Mouse (Mus musculus) E14TG2a.4 (cell line): Measurements from ENCODE around the gene Lamp1.

ENCODE experiments used
- H3K27me3 ChIP-seq: 2 replicates; pipeline ENCODE4 v1.6.1; 2014; ENCODE audit warnings: low read length, control low read depth; ENCODE audit not compliant: insufficient read depth
- H3K36me3 ChIP-seq: 2 replicates; pipeline ENCODE4 v1.6.1; 2014; ENCODE audit warnings: low read length, control low read depth; ENCODE audit not compliant: insufficient read depth
- H3K4me1 ChIP-seq: replicated peaks from 2 replicates; pipeline ENCODE4 v1.6.1; 2014; ENCODE audit warnings: low read depth, low read length, control low read depth
- H3K4me3 ChIP-seq: replicated peaks from 2 replicates; pipeline ENCODE4 v1.5.1; 2014; ENCODE audit warnings: mild to moderate bottlenecking, low read length
- H3K9me3 ChIP-seq: 2 replicates; pipeline ENCODE4 v1.6.1; 2014; ENCODE audit warnings: low read length, control low read depth
- CTCF ChIP-seq: conservative IDR thresholded peaks from 2 replicates; pipeline ENCODE4 v1.5.1; 2014; ENCODE audit warnings: low read length
- NANOG ChIP-seq: IDR thresholded peaks from 2 replicates; pipeline ENCODE4 v1.6.1; 2014; ENCODE audit warnings: borderline replicate concordance, low read length, mixed read lengths
- POU5F1 ChIP-seq: IDR thresholded peaks from 2 replicates; pipeline ENCODE4 v1.6.1; 2014; ENCODE audit warnings: low read length, borderline replicate concordance

The Lamp1 gene

GRCm38 (mm10) chr8:13158718-13159376 is at the start of gene Lamp1:
Lamp1 (plus strand) TSS chr8:13159161.
- Histone ChIP-seq H3K36me3 (peaks cover 29% of the 10 kb centered on the region), H3K4me3 (peak within 1 kb of the TSS; percentile 98), H3K9me3 (no peaks in the 10 kb centered on the region), H3K27me3 (no peaks in the 10 kb centered on the region), H3K4me1 (peaks cover 46% of the 10 kb centered on the region)
- no peak for TF ChIP-seq NANOG
- no peak for TF ChIP-seq POU5F1
- TF ChIP-seq CTCF, result no peak

GRCm38 (mm10) chr8:13109416-13109960 is 49.5 kb upstream of the Lamp1 start:
- peaks cover 20% of the 10 kb centered on the region for H3K4me1 ChIP-seq
- peaks cover 8% of the 10 kb centered on the region for H3K36me3 ChIP-seq
- H3K27me3 ChIP-seq, result no peaks in the 10 kb centered on the region
- TF ChIP-seq CTCF (no peak), NANOG (no peak), POU5F1 (no peak)
- no peak overlapping the region for H3K4me3 ChIP-seq
- H3K9me3 ChIP-seq, result no peaks in the 10 kb centered on the region

GRCm38 (mm10) chr8:13111917-13112316 is 47.0 kb upstream of the Lamp1 start:
- Histone ChIP-seq H3K36me3 (peaks cover 19% of the 10 kb centered on the region), H3K27me3 (no peaks in the 10 kb centered on the region), H3K4me3 (no peak overlapping the region), H3K4me1 (peaks cover 17% of the 10 kb centered on the region), H3K9me3 (no peaks in the 10 kb centered on the region)
- TF ChIP-seq POU5F1, result no peak
- TF ChIP-seq CTCF, result no peak
- TF ChIP-seq NANOG, result no peak

- TF ChIP-seq NANOG, result no peak
- no peak for TF ChIP-seq CTCF
- TF ChIP-seq POU5F1, result no peak
- no peaks in the 10 kb centered on the region for H3K27me3 ChIP-seq
- peaks cover 12% of the 10 kb centered on the region for H3K36me3 ChIP-seq
- H3K9me3 ChIP-seq, result no peaks in the 10 kb centered on the region
- peaks cover 17% of the 10 kb centered on the region for H3K4me1 ChIP-seq
- no peak overlapping the region for H3K4me3 ChIP-seq
These were observed 45.7 kb upstream of the Lamp1 start for GRCm38 (mm10) chr8:13113232-13113631.

- Histone ChIP-seq H3K27me3 (no peaks in the 10 kb centered on the region), H3K4me1 (peaks cover 8% of the 10 kb centered on the region), H3K4me3 (no peak overlapping the region), H3K9me3 (no peaks in the 10 kb centered on the region), H3K36me3 (peaks cover 25% of the 10 kb centered on the region)
- TF ChIP-seq NANOG (no peak), CTCF (no peak), POU5F1 (no peak)
These were observed 41.9 kb upstream of the Lamp1 start for GRCm38 (mm10) chr8:13117096-13117495.

DNA sequence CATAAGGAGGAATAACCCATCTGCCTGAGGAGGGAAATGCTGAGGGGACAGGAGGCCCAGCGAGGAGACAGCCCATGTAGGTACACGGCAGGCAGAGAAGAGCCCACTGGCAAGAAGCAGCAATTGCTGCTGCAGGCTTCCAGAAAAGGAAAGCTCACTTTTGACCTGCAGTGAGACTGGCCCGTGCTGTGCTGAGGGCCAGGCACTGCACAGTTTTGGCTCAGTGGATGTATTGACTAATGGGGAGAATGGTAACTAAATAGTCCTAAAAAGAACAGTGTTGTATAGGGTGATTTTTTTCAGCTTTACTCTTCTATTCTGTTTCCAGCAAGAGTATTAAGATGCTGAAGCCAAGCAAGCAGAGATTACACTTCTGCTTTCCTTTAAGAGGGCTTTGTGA is 40.4 kb upstream of the Lamp1 start:
- no peak overlapping the region for H3K4me3 ChIP-seq
- no peaks in the 10 kb centered on the region for H3K27me3 ChIP-seq
- no peaks in the 10 kb centered on the region for H3K9me3 ChIP-seq
- TF ChIP-seq POU5F1 (no peak), CTCF (no peak), NANOG (no peak)
- peaks cover under 1% of the 10 kb centered on the region; the same call in 1 of the 2 replicates for H3K4me1 ChIP-seq
- peaks cover 34% of the 10 kb centered on the region for H3K36me3 ChIP-seq

GRCm38 (mm10) chr8:13120882-13121665 is 37.9 kb upstream of the Lamp1 start:
- peaks cover 12% of the 10 kb centered on the region for H3K4me1 ChIP-seq
- H3K36me3 ChIP-seq, result peaks cover 48% of the 10 kb centered on the region
- no peaks in the 10 kb centered on the region for H3K27me3 ChIP-seq
- TF ChIP-seq NANOG (no peak), POU5F1 (no peak), CTCF (no peak)
- no peak overlapping the region for H3K4me3 ChIP-seq
- no peaks in the 10 kb centered on the region for H3K9me3 ChIP-seq

- Histone ChIP-seq H3K27me3 (no peaks in the 10 kb centered on the region), H3K9me3 (no peaks in the 10 kb centered on the region), H3K4me1 (peaks cover 12% of the 10 kb centered on the region), H3K36me3 (peaks cover 66% of the 10 kb centered on the region), H3K4me3 (no peak overlapping the region)
- TF ChIP-seq POU5F1 (no peak), NANOG (no peak), CTCF (no peak)
These were observed 36.0 kb upstream of the Lamp1 start for GRCm38 (mm10) chr8:13122887-13123421.
